Mouse (Mus musculus) gastrocnemius, postnatal 14 days (tissue): ENCODE measurements at regions not wholly inside any gene's neighbourhood (a gene's known extent, or its start where the extent isn't known, plus 50 kb on each side); places are given as distances from the start of the nearest gene placed in this dataset.
"Not testable (repeated sequence)": the region's sequence is repeated elsewhere in the genome, so short reads cannot be mapped to it uniquely, and the experiment has no call there.

Experiments used
- DNase-seq: peaks from one replicate; pipeline ENCODE4 v3.0.0; 2021; ENCODE audit warnings: mixed read lengths
- intact Hi-C: fragments of 180-260 bp; cut with DNase I; formaldehyde crosslinking; loops from one replicate; pipeline ENCODE4 v1.15.1; 2025; ENCODE audit warnings: low total_unique reads

- DNase-seq: peak; percentile 39
- intact Hi-C loops: no loop called here
Measured at GRCm38 (mm10) chr11:31615107-31615811, 56.4 kb downstream of the Bod1 start.

GRCm38 (mm10) chr11:31614394-31614713 is 57.3 kb downstream of the Bod1 start:
- no peak for DNase-seq
- intact Hi-C loops: loop anchor here (5.0 kb wide), 1 partner anchor 367 kb away; no protein-coding TSS in a partner anchor

DNA sequence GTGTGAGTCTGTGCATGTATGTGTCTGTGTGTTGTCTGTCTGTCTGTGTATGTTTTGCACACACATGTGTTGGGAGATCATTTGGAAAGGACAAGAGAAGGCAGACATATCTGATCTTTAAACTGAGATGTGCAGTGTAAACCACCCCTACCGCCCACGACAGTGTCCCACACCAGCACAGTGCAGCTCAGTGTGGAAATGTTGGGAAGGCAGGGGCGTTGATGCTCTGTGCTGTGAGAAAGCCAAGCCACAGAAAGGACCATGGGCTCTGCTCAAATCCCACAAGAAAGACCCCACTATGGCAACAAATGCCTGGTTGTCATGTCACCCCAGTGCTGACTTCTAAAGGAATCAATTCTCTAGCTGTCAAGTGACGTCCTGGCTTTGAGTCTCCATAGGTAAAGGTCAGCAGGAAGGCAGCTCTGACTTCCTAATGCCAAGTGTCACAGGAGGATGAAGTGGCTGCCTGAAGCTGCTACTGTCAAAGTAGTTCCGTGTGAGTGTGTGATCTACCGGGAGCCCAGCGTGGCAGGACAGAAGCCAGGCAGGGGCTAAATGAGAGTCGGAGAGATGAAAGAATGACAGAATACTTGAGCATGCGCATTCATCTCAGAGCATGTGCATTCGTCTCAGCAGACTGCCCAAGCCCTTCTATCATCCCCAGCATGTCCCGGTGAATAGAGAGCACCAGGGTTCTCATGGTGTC is 57.8 kb downstream of the Bod1 start:
- intact Hi-C loops: loop anchor here (5.0 kb wide), 1 partner anchor 367 kb away; no protein-coding TSS in a partner anchor
- DNase-seq: no peak

DNA sequence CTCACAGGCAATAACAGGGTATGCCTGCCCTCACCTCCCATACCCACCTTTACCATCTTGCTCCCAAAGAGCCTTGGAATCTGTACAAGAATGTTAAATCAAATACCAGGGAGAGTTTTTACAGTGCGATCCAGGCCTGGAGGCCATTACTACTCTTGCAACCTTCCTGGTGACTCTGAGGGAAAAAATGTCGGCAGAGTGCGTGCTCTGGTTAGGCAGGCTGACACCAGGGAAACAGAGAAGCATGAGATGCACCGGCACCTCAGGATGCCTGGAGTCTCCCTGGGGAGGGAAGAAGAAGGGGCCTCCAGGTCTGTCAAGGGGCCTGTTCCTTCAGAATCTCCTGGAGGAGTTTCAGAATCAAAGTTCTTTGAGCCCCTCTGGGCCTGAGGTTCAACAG is 63.2 kb downstream of the Bod1 start:
- intact Hi-C loops: loop anchor here (10.0 kb wide), 1 partner anchor 244 kb away; no protein-coding TSS in a partner anchor
- no peak for DNase-seq

DNA sequence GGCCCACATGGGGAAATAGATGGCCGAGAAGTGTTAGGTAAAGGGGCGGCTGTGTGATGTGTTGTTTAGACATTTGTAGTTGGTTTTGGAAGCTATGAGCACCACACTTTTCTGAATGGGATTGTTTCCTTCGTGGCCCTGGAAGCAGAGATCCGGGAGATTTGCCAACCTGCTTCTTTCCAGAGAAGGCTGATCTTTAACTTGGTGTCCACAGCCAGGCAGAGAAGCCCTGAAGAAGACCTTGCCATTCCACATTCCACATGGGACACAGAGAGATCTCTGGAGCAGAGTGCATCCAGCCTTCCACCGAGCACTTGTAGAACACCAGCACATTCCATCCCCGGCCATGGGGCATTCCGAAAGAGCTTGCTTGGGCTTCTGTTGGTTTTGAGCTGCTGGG is 70.2 kb downstream of the Bod1 start:
- intact Hi-C loops: loop anchor here (10.0 kb wide), 1 partner anchor 237 kb away; no protein-coding TSS in a partner anchor
- DNase-seq: no peak

DNA sequence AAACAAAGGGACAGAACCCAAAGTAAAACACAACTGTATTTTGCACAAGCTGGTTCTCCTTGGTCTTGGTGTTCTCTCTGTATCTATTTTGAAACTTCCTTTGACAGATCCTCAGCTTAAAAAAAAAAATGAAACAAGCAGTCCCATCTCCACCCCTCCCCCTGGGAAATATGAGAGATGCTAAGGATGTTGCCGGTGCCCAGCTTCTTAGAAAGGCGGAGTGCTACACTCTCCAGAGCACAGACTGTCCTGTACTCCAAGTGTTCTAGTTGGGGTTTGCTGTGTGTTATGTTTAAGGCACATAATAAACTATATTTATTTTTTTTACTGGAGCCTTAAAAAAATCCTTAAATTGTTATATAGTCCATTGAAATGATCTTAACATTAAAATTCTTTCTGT is 78.1 kb downstream of the Bod1 start:
- intact Hi-C loops: no loop called here
- DNase-seq: no peak

DNA sequence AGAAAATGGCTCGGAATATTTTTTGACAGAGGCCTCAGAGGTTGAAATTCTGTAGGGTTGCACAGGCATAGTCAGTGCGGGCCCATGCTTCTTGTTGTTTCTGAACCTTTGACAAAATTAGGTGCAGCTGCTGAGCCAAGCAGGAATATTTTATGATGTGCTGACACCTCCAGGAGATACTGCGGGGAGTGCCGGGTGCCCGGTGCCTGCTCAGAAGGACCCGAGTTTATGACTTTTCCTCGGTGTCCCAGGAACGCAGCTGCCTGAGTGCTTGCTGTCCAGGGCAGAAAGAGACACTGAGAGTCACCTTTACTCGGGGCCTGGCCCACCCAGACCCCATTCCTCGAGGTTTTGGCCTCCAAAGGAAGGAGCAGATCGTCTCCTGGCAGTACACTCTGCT is 79.6 kb downstream of the Bod1 start:
- intact Hi-C loops: no loop called here
- peak; percentile 32 for DNase-seq

DNA sequence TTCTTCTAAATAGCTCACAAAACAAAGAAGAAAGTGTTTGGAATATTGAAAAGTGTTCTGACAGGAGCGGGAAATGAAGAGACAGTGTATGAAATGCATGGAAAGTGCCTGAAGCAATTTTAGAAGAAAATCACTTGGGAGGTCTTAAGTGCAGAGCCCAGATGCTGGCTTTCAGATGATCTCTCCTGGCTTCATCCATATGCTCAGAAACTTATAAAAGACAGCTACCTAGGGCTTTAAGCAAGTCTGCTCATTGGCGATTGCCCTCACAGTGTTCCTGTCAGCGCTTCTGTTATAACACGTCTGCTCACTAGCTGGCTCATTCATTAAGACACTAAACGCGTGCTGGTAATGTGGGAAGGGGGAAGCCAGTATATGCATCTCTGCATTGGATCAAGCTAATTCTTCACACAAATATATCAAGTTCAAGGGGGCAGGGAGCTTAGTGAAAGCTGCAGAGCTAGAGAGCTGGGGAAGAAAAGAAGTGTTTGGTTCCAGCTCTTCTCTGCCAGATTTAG is 80.6 kb downstream of the Bod1 start:
- no peak for DNase-seq
- intact Hi-C loops: no loop called here

GRCm38 (mm10) chr11:31574941-31575340 is 96.7 kb downstream of the Bod1 start:
- intact Hi-C loops: no loop called here

GRCm38 (mm10) chr11:31564742-31565510 is 106.8 kb downstream of the Bod1 start:
- DNase-seq: peak; percentile 32
- intact Hi-C loops: no loop called here

More at GRCm38 (mm10) chr11:31574941-31575340, 96.7 kb downstream of the Bod1 start:
- no peak for DNase-seq

GRCm38 (mm10) chr11:31563826-31564741 is 107.6 kb downstream of the Bod1 start:
- intact Hi-C loops: no loop called here

DNA sequence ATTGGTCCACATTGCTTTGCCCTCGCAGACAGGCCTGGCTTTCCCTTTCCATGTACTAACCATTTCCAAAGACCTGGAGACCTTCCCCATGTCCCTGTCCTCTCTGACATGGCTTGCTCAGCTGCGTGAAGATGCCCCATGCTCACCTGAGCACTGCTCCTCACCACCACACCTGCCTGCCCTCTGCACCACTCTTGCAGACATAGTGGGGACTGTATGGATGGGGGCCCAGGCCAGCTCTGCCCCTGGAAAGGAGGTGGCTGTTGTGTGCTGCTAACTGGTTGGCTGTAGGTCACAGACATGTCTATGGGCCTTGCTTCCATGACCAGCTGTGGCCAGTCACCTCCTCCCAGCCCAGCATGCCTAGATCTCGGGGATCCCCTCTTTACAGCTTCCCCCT is 108.7 kb downstream of the Bod1 start:
- DNase-seq: no peak
- intact Hi-C loops: no loop called here

More at GRCm38 (mm10) chr11:31563826-31564741, 107.6 kb downstream of the Bod1 start:
- peak; percentile 21 for DNase-seq

DNA sequence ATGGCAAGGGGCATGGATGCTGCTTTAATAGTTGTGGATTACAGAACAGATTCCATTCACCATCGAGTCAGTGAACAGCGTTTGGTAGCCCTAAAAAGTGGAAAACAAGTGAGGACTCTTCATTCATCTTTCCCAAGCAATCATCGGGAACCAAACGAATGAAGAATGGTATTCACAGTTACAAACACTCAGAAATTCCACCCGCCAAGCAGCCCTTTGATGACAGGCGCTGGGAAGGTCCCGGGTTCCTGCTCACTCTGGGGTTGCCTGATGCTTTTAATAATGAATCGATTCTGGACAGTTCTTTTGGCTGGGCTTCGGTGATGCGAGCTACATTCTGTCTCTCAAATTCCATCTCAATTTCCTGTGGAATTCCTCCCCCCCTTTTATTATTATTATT is 110.9 kb downstream of the Bod1 start:
- intact Hi-C loops: no loop called here
- DNase-seq: no peak

GRCm38 (mm10) chr11:31555042-31555441 is 116.6 kb downstream of the Bod1 start:
- no peak for DNase-seq
- intact Hi-C loops: loop anchor here (10.0 kb wide), 1 partner anchor 150 kb away; no protein-coding TSS in a partner anchor

GRCm38 (mm10) chr11:31551614-31552271 is 119.9 kb downstream of the Bod1 start:
- no peak for DNase-seq
- intact Hi-C loops: loop anchor here (10.0 kb wide), 1 partner anchor 147 kb away; no protein-coding TSS in a partner anchor

- DNase-seq: peak; percentile 54
- intact Hi-C loops: loop anchor here (10.0 kb wide), 1 partner anchor 146 kb away; no protein-coding TSS in a partner anchor
Measured at GRCm38 (mm10) chr11:31550747-31551613, 120.7 kb downstream of the Bod1 start.

DNA sequence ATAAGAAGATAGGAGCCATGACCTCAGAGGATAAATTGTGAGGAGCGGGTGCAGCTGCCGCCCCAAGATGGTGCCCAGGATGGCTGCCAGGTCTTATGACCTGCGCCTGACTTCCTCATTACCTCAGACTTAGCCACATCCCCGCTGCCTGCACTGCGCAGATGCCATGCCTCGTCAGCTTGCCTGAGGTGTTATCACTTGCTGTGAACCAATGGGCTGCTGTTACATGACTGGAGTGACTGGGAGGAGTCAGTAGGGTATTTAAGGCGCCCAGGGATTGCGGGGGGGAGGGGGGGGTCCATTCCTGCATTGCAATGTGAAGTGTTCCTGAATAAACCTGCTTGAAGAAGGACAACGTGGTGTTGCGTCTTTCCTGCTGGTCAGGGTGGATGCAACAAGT is 126.2 kb downstream of the Bod1 start:
- intact Hi-C loops, DNase-seq: not testable (repeated sequence)
